Mouse (Mus musculus): ENCODE measurements around the gene Pdzd7. TPM values are rescaled to one million over a fixed set of nuclear protein-coding genes. Genes with fewer than 3 reads are reported as not detected.

The Pdzd7 gene
- polyA plus RNA-seq, 1 experiment, result 0.02 TPM

DNA sequence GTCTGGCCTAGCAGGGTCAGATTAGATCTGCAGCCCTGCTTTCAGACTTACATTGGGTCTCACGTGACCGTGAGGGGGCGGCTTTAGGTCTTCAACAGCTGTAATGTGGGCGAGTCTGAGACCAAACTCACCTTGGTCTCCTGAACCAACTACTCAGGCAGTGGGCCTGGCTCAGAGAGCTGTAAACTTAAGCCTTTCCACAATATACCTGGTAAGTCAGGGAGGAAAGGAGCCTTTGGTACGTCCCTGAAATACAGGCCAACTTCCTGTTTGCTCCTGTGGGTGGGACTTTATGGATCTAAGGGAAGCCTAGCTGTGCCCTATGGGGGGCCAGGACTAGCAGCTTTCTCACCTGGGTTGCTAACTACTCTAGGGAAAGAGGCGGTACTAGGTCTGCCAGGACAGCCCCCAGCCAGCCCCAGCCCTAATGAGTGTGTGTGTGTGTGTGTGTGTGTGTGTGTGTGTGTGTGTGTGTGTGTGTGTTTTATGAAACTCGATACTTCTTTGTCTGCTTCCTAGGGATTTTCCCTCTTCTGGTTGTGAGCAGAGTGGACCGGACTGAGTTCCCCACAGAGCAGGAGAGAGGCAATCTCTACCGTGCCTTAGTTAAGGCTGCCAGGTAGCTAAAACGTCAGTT lies 31.1 kb downstream of the Pdzd7 start, which contains the start of gene Lzts2:
Gene Lzts2 (plus strand): TSS at position 80 of the 637 bp plus-strand sequence.
- TF ChIP-seq GATA1 (IDR thresholded peaks at IDR 0.05; ENCODE audit: borderline replicate concordance, low read length) (no peak), FLI1 (IDR thresholded peaks at IDR 0.05; ENCODE audit: low read length) (no peak)
- H3K4me3 ChIP-seq (replicated peaks), result peak within 1 kb of the TSS; percentile 99
- no peaks in the 10 kb centered on the region for H3K27me3 ChIP-seq (replicated peaks)
- peaks cover 60% of the 10 kb centered on the region for H3K4me1 ChIP-seq
- H3K36me3 ChIP-seq (replicated peaks; ENCODE audit: low read length), result peaks cover 34% of the 10 kb centered on the region
- no peaks in the 10 kb centered on the region for H3K9me3 ChIP-seq

DNA sequence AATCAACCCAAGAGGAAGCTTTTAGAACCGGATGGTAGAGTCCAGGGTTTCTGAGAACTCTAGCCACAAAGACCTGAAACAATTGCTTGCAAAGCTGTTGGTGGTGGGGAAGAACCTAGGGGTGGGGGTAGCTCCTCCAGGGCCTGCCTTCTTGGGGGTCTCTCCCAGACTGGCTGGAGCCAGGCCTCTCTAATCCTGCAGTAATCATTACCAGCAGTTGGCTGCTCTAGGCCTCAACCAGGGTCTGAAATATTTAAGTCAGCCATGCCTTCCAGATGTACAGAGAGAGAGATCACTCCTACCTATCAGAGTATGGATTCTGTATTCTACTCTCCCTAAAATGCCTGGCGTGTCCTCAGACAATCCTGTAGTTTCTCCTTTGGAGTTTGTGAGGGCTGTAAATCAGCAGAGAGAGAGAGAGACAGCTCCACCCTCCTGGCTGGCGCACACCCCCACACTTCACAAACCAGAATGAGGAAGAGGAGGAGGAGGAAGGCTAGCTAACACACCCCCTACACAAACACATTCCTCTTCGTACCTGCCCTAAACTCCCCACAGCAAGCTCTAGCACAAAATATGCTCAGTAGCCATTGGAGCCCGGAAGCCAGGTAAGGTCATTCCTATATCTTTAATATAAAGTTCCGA lies 31.8 kb downstream of the Pdzd7 start:
- Histone ChIP-seq H3K4me1 (peaks cover 57% of the 10 kb centered on the region), H3K9me3 (no peaks in the 10 kb centered on the region), H3K36me3 (replicated peaks; ENCODE audit: low read length) (peaks cover 38% of the 10 kb centered on the region), H3K27me3 (replicated peaks) (no peaks in the 10 kb centered on the region), H3K4me3 (replicated peaks) (no peak overlapping the region)
- TF ChIP-seq GATA1 (IDR thresholded peaks at IDR 0.05; ENCODE audit: borderline replicate concordance, low read length), result no peak
- TF ChIP-seq FLI1 (IDR thresholded peaks at IDR 0.05; ENCODE audit: low read length), result no peak

DNA sequence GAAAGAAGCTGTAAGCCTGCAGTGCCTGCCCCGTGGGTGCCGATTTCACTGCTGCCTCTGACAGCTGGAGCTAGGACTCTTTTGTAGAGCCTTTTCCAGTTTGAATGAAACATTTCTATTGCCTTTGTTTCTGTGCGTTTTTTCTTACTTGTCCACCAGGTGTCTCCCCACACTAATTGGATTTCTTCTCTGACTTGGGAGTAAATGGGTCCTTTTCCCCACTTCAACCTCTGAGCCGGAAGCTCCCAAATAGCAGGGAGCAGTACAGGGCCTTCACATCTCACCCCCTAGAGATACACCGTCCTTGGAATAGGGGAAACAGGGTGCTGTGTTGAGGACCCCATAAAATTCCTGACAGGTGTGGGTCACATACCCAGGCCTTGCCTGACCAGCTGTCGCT lies 32.9 kb downstream of the Pdzd7 start:
- TF ChIP-seq FLI1 (IDR thresholded peaks at IDR 0.05; ENCODE audit: low read length), result no peak
- TF ChIP-seq GATA1 (IDR thresholded peaks at IDR 0.05; ENCODE audit: borderline replicate concordance, low read length), result no peak
- Histone ChIP-seq H3K4me3 (replicated peaks) (no peak overlapping the region), H3K36me3 (replicated peaks; ENCODE audit: low read length) (peaks cover 48% of the 10 kb centered on the region), H3K27me3 (replicated peaks) (no peaks in the 10 kb centered on the region), H3K9me3 (no peaks in the 10 kb centered on the region), H3K4me1 (peaks cover 58% of the 10 kb centered on the region)

DNA sequence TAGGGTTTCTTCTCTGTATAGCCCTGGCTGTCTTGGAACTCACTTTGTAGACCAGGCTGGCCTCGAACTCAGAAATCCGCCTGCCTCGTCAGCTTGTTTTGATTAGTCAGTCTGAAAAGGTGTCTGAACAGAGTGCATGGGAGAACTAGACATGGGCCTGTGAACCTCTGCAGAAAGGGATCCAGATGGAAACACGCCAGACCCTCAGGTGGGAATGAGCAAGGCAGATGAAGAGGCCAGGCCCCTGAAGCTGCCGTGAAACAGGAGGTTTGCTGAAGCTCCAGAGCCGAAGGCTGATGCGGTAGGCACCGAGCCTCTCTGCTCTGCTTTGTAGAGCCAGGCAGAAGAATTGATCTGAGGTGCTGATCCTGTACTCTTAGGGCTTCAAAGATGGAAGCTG lies 33.3 kb downstream of the Pdzd7 start:
- H3K4me3 ChIP-seq (replicated peaks), result no peak overlapping the region
- peaks cover 51% of the 10 kb centered on the region for H3K36me3 ChIP-seq (replicated peaks; ENCODE audit: low read length)
- H3K9me3 ChIP-seq, result no peaks in the 10 kb centered on the region
- peaks cover 60% of the 10 kb centered on the region for H3K4me1 ChIP-seq
- TF ChIP-seq FLI1 (IDR thresholded peaks at IDR 0.05; ENCODE audit: low read length), result no peak
- no peak for TF ChIP-seq GATA1 (IDR thresholded peaks at IDR 0.05; ENCODE audit: borderline replicate concordance, low read length)
- H3K27me3 ChIP-seq (replicated peaks), result no peaks in the 10 kb centered on the region

DNA sequence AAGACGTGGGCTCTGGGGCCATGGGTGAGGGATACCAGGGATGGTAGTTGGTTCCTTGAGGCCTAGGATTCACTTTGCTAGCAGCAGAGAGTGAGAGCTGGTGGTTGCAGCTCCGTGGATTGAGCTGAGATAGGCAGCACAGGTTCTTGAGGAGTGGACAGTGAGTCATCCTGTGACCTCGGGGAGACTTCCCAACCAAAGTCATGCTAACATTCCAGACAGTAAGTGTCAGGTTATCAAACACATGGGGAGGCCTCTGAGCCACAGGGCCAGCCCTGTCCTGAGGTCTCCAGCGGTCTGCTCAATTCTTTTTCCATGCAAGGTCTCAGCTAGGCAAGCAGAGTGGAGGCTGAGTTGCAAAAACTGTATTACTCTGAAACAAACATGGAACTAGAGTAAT lies 34.9 kb downstream of the Pdzd7 start:
- no peaks in the 10 kb centered on the region for H3K27me3 ChIP-seq (replicated peaks)
- H3K9me3 ChIP-seq, result no peaks in the 10 kb centered on the region
- peaks cover 51% of the 10 kb centered on the region for H3K36me3 ChIP-seq (replicated peaks; ENCODE audit: low read length)
- no peak overlapping the region for H3K4me3 ChIP-seq (replicated peaks)
- TF ChIP-seq FLI1 (IDR thresholded peaks at IDR 0.05; ENCODE audit: low read length) (no peak), GATA1 (IDR thresholded peaks at IDR 0.05; ENCODE audit: borderline replicate concordance, low read length) (no peak)
- peaks cover 60% of the 10 kb centered on the region for H3K4me1 ChIP-seq

DNA sequence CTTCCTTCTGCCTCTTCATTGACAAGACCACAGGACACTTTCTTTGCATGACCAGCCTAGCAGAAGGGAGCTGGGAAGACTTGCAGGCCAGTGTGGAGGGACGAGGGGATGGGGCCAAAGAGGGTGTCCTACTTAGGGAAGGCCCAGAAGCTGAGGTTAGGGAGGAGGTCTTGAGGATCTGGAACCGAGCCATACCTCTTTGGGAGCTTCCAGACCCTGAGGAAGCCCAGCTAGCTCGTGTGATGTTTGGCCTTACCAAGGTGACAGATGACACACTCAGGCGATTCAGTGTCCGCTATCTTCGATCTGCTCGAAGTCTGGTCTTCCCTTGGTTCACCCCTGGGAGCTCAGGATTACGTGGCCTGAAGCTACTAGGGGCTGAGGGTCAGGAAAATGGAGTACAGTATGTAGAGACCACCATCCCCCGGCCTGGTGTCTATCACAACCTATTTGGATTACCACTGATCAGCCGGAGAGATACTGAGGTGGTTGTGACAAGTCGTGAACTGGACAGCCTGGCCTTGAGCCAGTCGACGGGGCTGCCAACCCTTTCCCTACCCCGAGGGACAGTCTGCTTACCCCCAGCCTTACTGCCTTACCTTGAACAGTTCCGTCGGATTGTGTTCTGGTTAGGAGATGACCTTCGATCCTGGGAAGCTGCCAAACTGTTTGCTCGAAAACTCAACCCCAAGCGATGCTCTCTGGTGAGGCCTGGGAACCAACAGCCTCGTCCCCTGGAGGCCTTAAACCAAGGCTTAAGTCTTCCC lies 37.9 kb downstream of the Pdzd7 start:
- H3K4me3 ChIP-seq (replicated peaks), result peak overlapping the region; percentile 100
- H3K9me3 ChIP-seq, result no peaks in the 10 kb centered on the region
- peaks cover 54% of the 10 kb centered on the region for H3K4me1 ChIP-seq
- no peak for TF ChIP-seq FLI1 (IDR thresholded peaks at IDR 0.05; ENCODE audit: low read length)
- TF ChIP-seq GATA1 (IDR thresholded peaks at IDR 0.05; ENCODE audit: borderline replicate concordance, low read length), result no peak
- peaks cover 76% of the 10 kb centered on the region for H3K36me3 ChIP-seq (replicated peaks; ENCODE audit: low read length)
- H3K27me3 ChIP-seq (replicated peaks), result no peaks in the 10 kb centered on the region

DNA sequence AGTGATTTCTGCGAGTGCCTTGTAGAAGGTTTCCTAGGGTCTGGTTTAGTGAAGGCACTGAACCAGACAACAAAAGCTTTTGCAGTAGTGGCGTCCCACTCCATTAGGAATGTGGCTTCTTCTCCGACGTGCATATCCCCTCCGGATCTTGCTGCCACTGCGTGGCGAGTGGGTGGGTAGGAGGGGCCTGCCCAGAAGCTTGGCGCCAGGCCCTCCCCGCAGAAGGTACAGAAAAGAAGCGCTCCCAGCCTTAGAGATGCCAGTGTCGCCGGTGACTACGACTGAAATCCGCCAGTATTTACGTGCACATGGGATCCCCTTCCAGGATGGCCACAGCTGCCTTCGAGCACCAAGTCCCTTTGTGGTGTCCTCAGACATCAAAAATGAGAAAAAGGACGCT lies 38.5 kb downstream of the Pdzd7 start:
- no peak for TF ChIP-seq GATA1 (IDR thresholded peaks at IDR 0.05; ENCODE audit: borderline replicate concordance, low read length)
- no peak for TF ChIP-seq FLI1 (IDR thresholded peaks at IDR 0.05; ENCODE audit: low read length)
- peaks cover 76% of the 10 kb centered on the region for H3K36me3 ChIP-seq (replicated peaks; ENCODE audit: low read length)
- peaks cover 54% of the 10 kb centered on the region for H3K4me1 ChIP-seq
- no peaks in the 10 kb centered on the region for H3K9me3 ChIP-seq
- H3K27me3 ChIP-seq (replicated peaks), result no peaks in the 10 kb centered on the region
- H3K4me3 ChIP-seq (replicated peaks), result peak overlapping the region; percentile 100

DNA sequence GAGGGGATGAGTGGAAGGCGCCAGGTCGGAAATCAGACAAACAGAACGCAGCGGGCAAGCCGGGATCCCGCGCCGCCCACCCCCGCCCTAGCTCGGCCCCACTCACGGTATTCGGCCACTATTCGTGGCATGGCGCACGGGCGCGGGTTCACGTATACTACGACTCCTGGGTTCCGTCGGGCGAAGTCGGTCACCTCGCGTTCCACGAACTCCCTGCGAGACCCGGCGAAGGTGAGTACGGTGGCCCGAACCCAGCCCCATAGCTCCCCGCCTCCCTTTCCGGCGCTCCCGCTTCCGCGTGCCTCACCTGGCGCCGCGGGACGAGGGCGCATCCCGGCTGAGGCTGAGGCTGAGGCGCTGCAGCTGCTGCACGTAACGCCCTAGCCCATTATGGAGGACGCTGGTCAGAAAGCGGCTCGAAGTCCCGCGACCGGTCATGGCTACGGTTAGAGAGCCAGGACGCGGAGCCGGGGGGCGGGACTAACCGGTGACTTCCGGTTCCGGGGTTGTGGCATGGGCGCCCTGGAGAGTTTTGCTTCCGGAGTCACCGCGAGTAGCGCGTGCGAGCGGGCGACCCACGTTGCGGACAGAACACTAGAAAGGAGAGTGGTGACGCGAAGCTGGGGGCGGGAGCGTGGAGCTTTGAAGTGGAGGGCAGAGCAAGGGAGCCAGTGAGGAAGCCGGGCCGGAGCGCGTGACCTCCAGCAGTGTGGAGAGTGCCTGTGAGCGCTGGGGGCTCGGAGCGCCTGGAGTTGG lies 39.4 kb downstream of the Pdzd7 start, which contains the start of gene Mrpl43:
Gene Mrpl43 (minus strand): TSS at position 486 of the 756 bp plus-strand sequence.
- peaks cover 75% of the 10 kb centered on the region for H3K36me3 ChIP-seq (replicated peaks; ENCODE audit: low read length)
- peaks cover 54% of the 10 kb centered on the region for H3K4me1 ChIP-seq
- TF ChIP-seq FLI1 (IDR thresholded peaks at IDR 0.05; ENCODE audit: low read length) (peak; percentile 70; the same call in 1 of the 2 replicates), GATA1 (IDR thresholded peaks at IDR 0.05; ENCODE audit: borderline replicate concordance, low read length) (no peak)
- no peaks in the 10 kb centered on the region for H3K27me3 ChIP-seq (replicated peaks)
- H3K4me3 ChIP-seq (replicated peaks), result peak within 1 kb of the TSS; percentile 100
- no peaks in the 10 kb centered on the region for H3K9me3 ChIP-seq

DNA sequence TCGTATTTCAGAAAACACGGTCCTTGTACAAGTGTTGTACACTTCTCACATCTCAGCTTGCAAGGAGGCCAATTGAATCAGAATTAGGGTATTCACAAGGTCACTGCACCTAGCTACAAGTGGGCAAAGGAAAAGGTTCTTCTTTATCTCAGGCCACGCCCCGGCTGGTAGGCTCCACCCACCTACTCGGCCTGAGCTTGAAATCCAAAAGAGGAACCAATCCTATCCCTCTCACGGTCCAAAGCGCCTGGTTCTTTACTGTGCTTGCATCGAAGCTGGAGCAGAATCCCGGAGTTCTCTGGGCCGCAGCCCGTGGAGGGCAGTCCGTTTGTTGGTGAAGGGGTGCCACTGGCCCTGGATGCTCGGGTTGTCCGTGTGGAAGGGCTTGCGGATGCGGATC lies 40.1 kb downstream of the Pdzd7 start, which contains the start of gene Twnk:
Gene Twnk (plus strand): TSS at position 220 of the 400 bp plus-strand sequence.
- peaks cover 54% of the 10 kb centered on the region for H3K4me1 ChIP-seq
- peaks cover 75% of the 10 kb centered on the region for H3K36me3 ChIP-seq (replicated peaks; ENCODE audit: low read length)
- H3K4me3 ChIP-seq (replicated peaks), result peak within 1 kb of the TSS; percentile 100
- no peak for TF ChIP-seq GATA1 (IDR thresholded peaks at IDR 0.05; ENCODE audit: borderline replicate concordance, low read length)
- no peak for TF ChIP-seq FLI1 (IDR thresholded peaks at IDR 0.05; ENCODE audit: low read length)
- H3K27me3 ChIP-seq (replicated peaks), result no peaks in the 10 kb centered on the region
- no peaks in the 10 kb centered on the region for H3K9me3 ChIP-seq

Data from megakaryocyte, embryonic 14.5 days (primary cell).